Mouse (Mus musculus) CH12.LX (cell line): ENCODE measurements around the gene Ifna4.

Source experiments
- EP300 ChIP-seq: IDR thresholded peaks from 2 replicates; pipeline ENCODE4 v1.6.1; 2011; ENCODE audit warnings: low read length, improper control_type of control experiment
- POLR2A ChIP-seq: IDR thresholded peaks from 2 replicates; pipeline ENCODE4 v1.6.1; 2011; ENCODE audit warnings: low read depth, mild to moderate bottlenecking, improper control_type of control experiment, low read length

- TF ChIP-seq EP300 (no peak), POLR2A (no peak)
Observed at GRCm38 (mm10) chr4:88838828-88839227, 2.8 kb upstream of the Ifna4 start.
